Mouse (Mus musculus) left cerebral cortex, adult 2 months (tissue): ENCODE data around the gene Gnao1. TPM values are rescaled to one million over a fixed set of nuclear protein-coding genes. Genes with fewer than 3 reads are reported as not detected.

Source experiments
- DNase-seq, 2 experiments: peaks; one replicate each; pipeline ENCODE4 v3.0.0; 2021 to 2022; ENCODE audit warnings: low spot score in 2 of 2, mixed read lengths in 1 of 2; ENCODE audit errors: extremely low spot score in 1 of 2
- H3K27ac ChIP-seq: fragments of 200-600 bp; 2 replicates; pipeline ENCODE4 v1.8.1; 2022
- H3K4me3 ChIP-seq: fragments of 200-600 bp; 2 replicates; pipeline ENCODE4 v1.8.1; 2022
- CTCF ChIP-seq: fragments of 200-600 bp; IDR thresholded peaks from 2 replicates; pipeline ENCODE4 v1.8.1; 2022; ENCODE audit warnings: antibody characterized with exemption, mild to moderate bottlenecking, moderate library complexity
- intact Hi-C: fragments of 180-260 bp; cut with DNase I; formaldehyde crosslinking; loops from one replicate; pipeline ENCODE4 v1.15.1; 2025
- total RNA-seq, 2 experiments: library from RNA; stranded (reverse); gene quantifications; 2 replicates each; pipeline ENCODE4 v1.2.3; 2021

Gnao1 gene
- total RNA-seq, 2 experiments from 2014 or later, result 679 to 734 TPM

GRCm38 (mm10) chr8:93968293-93968692 lies 158.5 kb downstream of the Gnao1 start:
- DNase-seq, result no peak
- intact Hi-C loops, result no loop called here
- H3K27ac ChIP-seq, result no peak overlapping the region
- no peak overlapping the region for H3K4me3 ChIP-seq
- no peak for TF ChIP-seq CTCF

GRCm38 (mm10) chr8:93969626-93970340 lies 160.0 kb downstream of the Gnao1 start:
- TF ChIP-seq CTCF, result no peak
- intact Hi-C loops, result no loop called here
- Histone ChIP-seq H3K27ac (no peak overlapping the region), H3K4me3 (no peak overlapping the region)
- no peak for DNase-seq

DNA sequence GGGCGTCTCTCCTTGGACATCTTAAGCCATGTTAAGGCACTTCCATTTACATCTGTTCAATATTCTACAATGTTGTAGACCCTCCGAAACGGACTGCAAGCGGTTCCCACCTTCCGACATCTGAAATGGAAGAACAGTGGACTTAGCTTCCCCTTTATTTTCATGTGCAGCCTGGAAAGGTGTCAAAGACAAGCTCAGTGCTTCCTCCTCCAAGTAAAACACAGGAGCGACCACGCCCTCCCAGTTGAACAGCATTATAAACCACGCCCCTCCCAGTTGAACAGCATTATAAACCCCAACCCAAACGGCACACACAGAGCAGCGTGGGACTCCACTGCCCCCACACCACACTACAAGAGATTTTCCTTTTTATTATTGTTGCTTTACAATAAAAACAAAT lies 161.7 kb downstream of the Gnao1 start:
- no peak for TF ChIP-seq CTCF
- no peak overlapping the region for H3K4me3 ChIP-seq
- intact Hi-C loops, result no loop called here
- no peak overlapping the region for H3K27ac ChIP-seq
- DNase-seq, result peak in 1 of 2 experiments; percentile 9

GRCm38 (mm10) chr8:93972211-93972610 lies 162.4 kb downstream of the Gnao1 start:
- no peak for DNase-seq
- TF ChIP-seq CTCF, result no peak
- no peak overlapping the region for H3K4me3 ChIP-seq
- H3K27ac ChIP-seq, result peak overlapping the region; percentile 20; the same call in 1 of the 2 replicates
- intact Hi-C loops, result no loop called here

DNA sequence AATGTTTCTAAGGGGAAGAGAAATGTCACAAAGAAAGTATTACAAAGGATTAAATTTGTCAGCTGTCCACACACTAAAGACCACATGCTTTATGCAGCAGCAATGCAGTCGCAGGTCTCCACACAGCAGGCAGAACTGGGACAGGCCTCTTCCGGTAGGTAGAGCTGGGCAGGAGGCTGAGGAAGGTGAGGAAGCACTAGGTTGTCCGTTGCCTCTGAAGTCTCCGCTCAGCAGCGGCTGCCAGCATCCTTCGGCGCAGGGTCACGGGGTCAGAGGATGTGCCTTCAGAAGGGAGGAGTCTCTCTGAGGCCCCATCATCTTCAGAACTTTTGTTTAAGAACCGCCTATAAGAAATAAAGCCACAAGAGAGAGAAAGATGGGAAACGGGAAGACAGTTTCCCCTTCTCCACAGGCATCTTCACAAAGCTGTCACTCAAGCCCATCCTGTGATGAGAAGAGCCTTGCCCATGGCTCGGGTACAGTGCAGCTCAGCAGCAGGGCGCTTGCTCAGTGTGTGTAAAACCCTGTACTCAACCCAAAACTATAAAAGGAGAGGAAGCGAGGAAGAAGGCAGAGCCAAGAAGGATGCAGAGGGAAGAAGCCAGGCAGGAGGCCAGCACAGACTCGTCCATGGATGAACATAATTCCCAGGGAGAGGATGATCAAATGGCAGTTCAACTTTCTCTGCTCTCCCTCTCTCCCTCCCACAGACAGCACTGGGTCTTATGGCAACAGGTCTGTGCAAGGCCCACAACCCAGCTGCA lies 163.4 kb downstream of the Gnao1 start:
- H3K27ac ChIP-seq, result peak overlapping the region; percentile 34
- no peak for TF ChIP-seq CTCF
- peak in 1 of 2 experiments; percentile 20 for DNase-seq
- H3K4me3 ChIP-seq, result no peak overlapping the region
- intact Hi-C loops, result no loop called here

- DNase-seq, result peak in 1 of 2 experiments; percentile 10
- intact Hi-C loops, result no loop called here
- no peak for TF ChIP-seq CTCF
- Histone ChIP-seq H3K4me3 (no peak overlapping the region), H3K27ac (no peak overlapping the region)
These were observed 164.1 kb downstream of the Gnao1 start for GRCm38 (mm10) chr8:93973831-93974375.

GRCm38 (mm10) chr8:93974602-93975186 lies 164.9 kb downstream of the Gnao1 start:
- no peak for TF ChIP-seq CTCF

GRCm38 (mm10) chr8:93975358-93975757 lies 165.6 kb downstream of the Gnao1 start:
- Histone ChIP-seq H3K27ac (no peak overlapping the region), H3K4me3 (no peak overlapping the region)
- intact Hi-C loops, result no loop called here
- DNase-seq, result peak in 1 of 2 experiments; percentile 7
- no peak for TF ChIP-seq CTCF

More at GRCm38 (mm10) chr8:93974602-93975186, 164.9 kb downstream of the Gnao1 start:
- intact Hi-C loops, result no loop called here
- Histone ChIP-seq H3K4me3 (no peak overlapping the region), H3K27ac (no peak overlapping the region)
- DNase-seq, result peak in 1 of 2 experiments; percentile 9

GRCm38 (mm10) chr8:93976446-93977211 lies 166.9 kb downstream of the Gnao1 start:
- DNase-seq, result peak in 1 of 2 experiments; percentile 6
- TF ChIP-seq CTCF, result peak; percentile 42
- Histone ChIP-seq H3K27ac (no peak overlapping the region), H3K4me3 (no peak overlapping the region)
- intact Hi-C loops, result no loop called here

GRCm38 (mm10) chr8:93980141-93980540 lies 170.4 kb downstream of the Gnao1 start:
- Histone ChIP-seq H3K4me3 (no peak overlapping the region), H3K27ac (no peak overlapping the region)
- intact Hi-C loops, result no loop called here
- TF ChIP-seq CTCF, result no peak
- peak in 1 of 2 experiments; percentile 7 for DNase-seq

DNA sequence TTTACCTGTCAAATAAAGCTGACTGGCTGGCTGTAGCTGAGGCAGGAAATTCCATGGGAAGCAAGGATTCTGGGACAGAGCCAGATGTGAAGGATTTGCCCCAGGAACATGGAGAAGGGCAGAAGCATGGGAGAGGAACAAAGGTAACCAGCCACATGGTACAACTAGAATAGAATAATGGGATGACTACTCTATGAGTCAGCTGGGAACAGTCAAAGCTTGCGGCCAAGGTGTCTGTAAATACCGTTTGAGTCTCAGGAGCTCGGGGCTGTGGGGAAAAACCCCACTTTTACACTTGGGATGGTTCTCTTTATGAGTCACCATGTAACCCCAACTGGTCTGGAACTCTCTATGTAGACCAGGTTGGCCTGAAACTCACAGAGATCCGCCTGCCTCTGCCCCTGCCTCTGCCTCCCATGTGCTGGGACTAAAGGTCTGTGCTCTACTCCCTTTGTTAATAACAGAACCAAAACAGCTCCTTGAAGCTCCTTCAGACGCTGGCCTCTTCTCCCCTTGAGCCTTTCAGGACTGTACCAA lies 172.0 kb downstream of the Gnao1 start:
- intact Hi-C loops, result no loop called here
- no peak for TF ChIP-seq CTCF
- DNase-seq, result peak in 1 of 2 experiments; percentile 10
- H3K27ac ChIP-seq, result no peak overlapping the region
- no peak overlapping the region for H3K4me3 ChIP-seq
